20 mouse cellular contexts compared by ENCODE assay signal in the genomic region with DNA sequence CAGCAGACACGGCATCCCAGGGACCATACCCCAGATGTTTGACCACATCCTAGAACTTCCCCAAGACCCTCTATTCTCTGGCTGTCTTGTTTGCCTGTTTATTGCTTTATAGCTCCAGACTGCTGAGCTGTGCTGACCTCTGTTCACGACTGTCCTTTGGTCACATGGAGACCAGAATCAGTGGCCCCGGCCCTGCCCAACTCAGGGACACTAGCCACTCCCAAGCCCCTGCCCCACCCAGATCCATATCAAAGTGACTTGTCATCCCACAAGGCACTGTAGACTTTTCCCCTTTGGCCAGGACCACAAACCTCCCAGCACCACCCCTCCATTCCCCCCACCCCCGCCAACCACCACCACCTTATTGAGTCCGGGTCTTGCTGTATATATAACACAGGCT. TPM values are rescaled to one million over a fixed set of nuclear protein-coding genes. Genes with fewer than 3 reads are reported as not detected.
DNase-seq lines count a peak whose midpoint lies in the region; ATAC-seq lines count a peak whose summit lies in the region.
"Had no signal": no experiment of that assay in that cellular context is flagged by ENCODE, and none has a peak within 500 bp of the region (broad histone marks: within the 10 kb centered on the region; RNA-seq: fewer than 3 reads in every experiment).

No protein-coding gene starts in this region.

- 49% methylated on average over 5 of the region's 5 CpGs for WGBS in limb, embryonic 13.5 days
- WGBS in limb, embryonic 10.5 days: 55% methylated on average over 5 of the region's 5 CpGs
- 55% methylated on average over 5 of the region's 5 CpGs for WGBS in intestine, embryonic 16.5 days

- peaks cover 25% of the 10 kb centered on the region for H3K4me1 ChIP-seq in limb, embryonic 13.5 days
- peaks cover 30% of the 10 kb centered on the region for H3K4me1 ChIP-seq in limb, embryonic 10.5 days
- peaks cover 27% of the 10 kb centered on the region for H3K4me1 ChIP-seq in intestine, embryonic 16.5 days (ENCODE audit: control insufficient read depth, insufficient read depth, low read length)

- no peak for DNase-seq in limb, embryonic 10.5 days (ENCODE audit: low spot score)
- DNase-seq in yolk sac, embryonic 10.5 days (ENCODE audit: low spot score): peak; percentile 71
- DNase-seq in layer of hippocampus, adult 9-11 months: no peak
- no peak for DNase-seq in left cerebral cortex, adult 8-10 months (ENCODE audit: low spot score in 2 of 2)
- DNase-seq: adrenal gland, adult 8-10 months; adrenal gland, postnatal 25 days; cerebellum, adult 8-10 months; embryo, embryonic 11 days; gastrocnemius, postnatal 10 days; gastrocnemius, postnatal 36 days had no signal

- no peak overlapping the region for H3K4me3 ChIP-seq in limb, embryonic 13.5 days
- H3K4me3 ChIP-seq in limb, embryonic 10.5 days: no peak overlapping the region
- no peak overlapping the region for H3K4me3 ChIP-seq in intestine, embryonic 16.5 days (ENCODE audit: low read length)
- H3K4me3 ChIP-seq: embryonic facial prominence, embryonic 10.5 days; embryonic facial prominence, embryonic 13.5 days; erythroblast, embryonic 14.5 days; forebrain, embryonic 12.5 days; forebrain, embryonic 15.5 days; hindbrain, embryonic 12.5 days; hindbrain, embryonic 15.5 days had no signal

- H3K9ac ChIP-seq in limb, embryonic 13.5 days: 0 out of 2 replicates have a peak overlapping the region, but pooled peaks have one; percentile 2
- no peak overlapping the region for H3K9ac ChIP-seq in intestine, embryonic 16.5 days (ENCODE audit: low read depth, low read length)
- H3K9ac ChIP-seq: embryonic facial prominence, embryonic 13.5 days; forebrain, embryonic 12.5 days; forebrain, embryonic 15.5 days; hindbrain, embryonic 12.5 days; hindbrain, embryonic 15.5 days had no signal

- H3K27ac ChIP-seq in limb, embryonic 13.5 days: no peak overlapping the region
- H3K27ac ChIP-seq in limb, embryonic 10.5 days: no peak overlapping the region
- H3K27ac ChIP-seq in intestine, embryonic 16.5 days (ENCODE audit: low read length): no peak overlapping the region
- H3K27ac ChIP-seq: embryonic facial prominence, embryonic 10.5 days; embryonic facial prominence, embryonic 13.5 days; forebrain, embryonic 12.5 days; forebrain, embryonic 15.5 days; hindbrain, embryonic 12.5 days; hindbrain, embryonic 15.5 days had no signal

- ATAC-seq in limb, embryonic 13.5 days (ENCODE audit: low FRiP score, low read depth): no peak
- peak; percentile 54 for ATAC-seq in intestine, embryonic 16.5 days
- ATAC-seq: activated CD4-positive, CD25-positive, alpha-beta regulatory T cell, adult 4 months; forebrain, embryonic 15.5 days had no signal

- H3K9me3 ChIP-seq in limb, embryonic 13.5 days: no peaks in the 10 kb centered on the region
- H3K9me3 ChIP-seq in limb, embryonic 10.5 days (replicated peaks): no peaks in the 10 kb centered on the region
- no peaks in the 10 kb centered on the region for H3K9me3 ChIP-seq in intestine, embryonic 16.5 days (ENCODE audit: control insufficient read depth, low read length)
- H3K9me3 ChIP-seq: embryonic facial prominence, embryonic 10.5 days; embryonic facial prominence, embryonic 13.5 days; forebrain, embryonic 12.5 days; forebrain, embryonic 15.5 days; hindbrain, embryonic 12.5 days; hindbrain, embryonic 15.5 days had no signal

- no peaks in the 10 kb centered on the region for H3K27me3 ChIP-seq in limb, embryonic 13.5 days
- no peaks in the 10 kb centered on the region for H3K27me3 ChIP-seq in limb, embryonic 10.5 days (ENCODE audit: low read depth, poor library complexity, severe bottlenecking)
- H3K27me3 ChIP-seq in intestine, embryonic 16.5 days (replicated peaks; ENCODE audit: control insufficient read depth, insufficient read depth, low read length): no peaks in the 10 kb centered on the region
- H3K27me3 ChIP-seq: embryonic facial prominence, embryonic 13.5 days; forebrain, embryonic 12.5 days; forebrain, embryonic 15.5 days; hindbrain, embryonic 12.5 days; hindbrain, embryonic 15.5 days had no signal

- H3K4me2 ChIP-seq in limb, embryonic 13.5 days (replicated peaks): no peak overlapping the region
- H3K4me2 ChIP-seq in intestine, embryonic 16.5 days (ENCODE audit: low read depth, low read length): no peak overlapping the region
- H3K4me2 ChIP-seq: embryonic facial prominence, embryonic 13.5 days; forebrain, embryonic 12.5 days; forebrain, embryonic 15.5 days; hindbrain, embryonic 12.5 days; hindbrain, embryonic 15.5 days had no signal

- H3K36me3 ChIP-seq in limb, embryonic 13.5 days: peaks cover 51% of the 10 kb centered on the region
- peaks cover 78% of the 10 kb centered on the region for H3K36me3 ChIP-seq in limb, embryonic 10.5 days
- 0 out of 2 replicates have a peak, but pooled peaks cover 2% of the 10 kb centered on the region for H3K36me3 ChIP-seq in intestine, embryonic 16.5 days (ENCODE audit: control insufficient read depth, insufficient read depth, low read length)

RNA-seq across cellular contexts. Expression of gene Ppp2r5d, which starts 5.7 kb away (rescaled TPM):
- 94.0 and 103 TPM in 2 replicates for polyA plus RNA-seq in limb, embryonic 13.5 days (2015; fragmentation: Nextera tagmentation; extraction: Ambion mirVana)
- 152 and 160 TPM in 2 replicates for polyA plus RNA-seq in limb, embryonic 10.5 days (2016; fragmentation: Nextera tagmentation; extraction: Ambion mirVana)
- 69.7 and 73.4 TPM in 2 replicates for polyA plus RNA-seq in intestine, embryonic 16.5 days (2015; fragmentation: Nextera tagmentation; extraction: Ambion mirVana)
- 10 to 100 TPM; 90.0 to 95.9 (median 92.0) TPM for total RNA-seq in left cerebral cortex, adult 8-10 months (2022)

RNA-seq across cellular contexts. Expression of gene Pex6, which starts 12.0 kb away (rescaled TPM):
- polyA plus RNA-seq in limb, embryonic 13.5 days (2015; fragmentation: Nextera tagmentation; extraction: Ambion mirVana): 26.8 and 27.0 TPM in 2 replicates
- 24.6 and 26.9 TPM in 2 replicates for polyA plus RNA-seq in limb, embryonic 10.5 days (2016; fragmentation: Nextera tagmentation; extraction: Ambion mirVana)
- 17.1 and 20.8 TPM in 2 replicates for polyA plus RNA-seq in intestine, embryonic 16.5 days (2015; fragmentation: Nextera tagmentation; extraction: Ambion mirVana)
- total RNA-seq in left cerebral cortex, adult 8-10 months (2022): 10 to 100 TPM; 43.0 to 46.5 (median 45.4) TPM

RNA-seq across cellular contexts. Expression of gene Klhdc3, which starts 18.5 kb away (rescaled TPM):
- polyA plus RNA-seq in limb, embryonic 13.5 days (2015; fragmentation: Nextera tagmentation; extraction: Ambion mirVana): 127 and 135 TPM in 2 replicates
- polyA plus RNA-seq in limb, embryonic 10.5 days (2016; fragmentation: Nextera tagmentation; extraction: Ambion mirVana): 143 and 150 TPM in 2 replicates
- polyA plus RNA-seq in intestine, embryonic 16.5 days (2015; fragmentation: Nextera tagmentation; extraction: Ambion mirVana): 107 and 111 TPM in 2 replicates
- 100 to 1,000 TPM; 175 to 193 (median 189) TPM for total RNA-seq in left cerebral cortex, adult 8-10 months (2022)

RNA-seq across cellular contexts. Expression of gene Mea1, which starts 20.7 kb away (rescaled TPM):
- 157 and 162 TPM in 2 replicates for polyA plus RNA-seq in limb, embryonic 13.5 days (2015; fragmentation: Nextera tagmentation; extraction: Ambion mirVana)
- 143 and 145 TPM in 2 replicates for polyA plus RNA-seq in limb, embryonic 10.5 days (2016; fragmentation: Nextera tagmentation; extraction: Ambion mirVana)
- 164 and 169 TPM in 2 replicates for polyA plus RNA-seq in intestine, embryonic 16.5 days (2015; fragmentation: Nextera tagmentation; extraction: Ambion mirVana)
- total RNA-seq in left cerebral cortex, adult 8-10 months (2022): 100 to 1,000 TPM; 108 to 117 (median 113) TPM

RNA-seq across cellular contexts. Expression of gene Rrp36, which starts 25.1 kb away (rescaled TPM):
- 67.6 and 73.9 TPM in 2 replicates for polyA plus RNA-seq in limb, embryonic 13.5 days (2015; fragmentation: Nextera tagmentation; extraction: Ambion mirVana)
- 70.8 and 72.5 TPM in 2 replicates for polyA plus RNA-seq in limb, embryonic 10.5 days (2016; fragmentation: Nextera tagmentation; extraction: Ambion mirVana)
- 64.8 and 67.4 TPM in 2 replicates for polyA plus RNA-seq in intestine, embryonic 16.5 days (2015; fragmentation: Nextera tagmentation; extraction: Ambion mirVana)
- 10 to 100 TPM; 16.6 to 19.3 (median 17.9) TPM for total RNA-seq in left cerebral cortex, adult 8-10 months (2022)
